Mouse (Mus musculus): ENCODE measurements around the gene Nat8f3.
"Not testable (repeated sequence)": the region's sequence is repeated elsewhere in the genome, so short reads cannot be mapped to it uniquely, and the experiment has no call there.

Nat8f3 gene

DNA sequence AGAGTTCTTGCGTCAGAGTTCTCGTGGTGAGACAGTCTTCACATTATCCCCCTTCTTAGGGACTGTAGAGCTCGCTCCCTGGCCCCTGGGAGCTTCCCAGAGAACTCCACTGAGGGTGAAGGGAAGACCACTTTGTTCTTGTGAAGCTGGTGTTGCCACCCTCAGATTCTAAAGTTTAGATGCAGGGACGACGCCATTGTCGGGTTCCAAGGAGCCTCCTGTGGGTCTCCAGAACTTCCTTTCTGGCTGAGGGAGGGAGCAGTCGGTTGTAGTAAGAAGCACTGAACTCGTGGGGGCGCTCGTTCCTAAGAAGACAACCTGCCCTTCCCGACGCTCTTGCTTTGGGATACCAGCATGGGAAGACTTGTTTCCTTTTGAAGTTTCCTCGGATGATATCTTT lies at the start of gene Nat8f3:
Nat8f3 (minus strand) TSS at position 223 of the 400 bp plus-strand sequence.
- not testable (repeated sequence) for DNase-seq (ENCODE audit: low read depth, low spot score)

DNA sequence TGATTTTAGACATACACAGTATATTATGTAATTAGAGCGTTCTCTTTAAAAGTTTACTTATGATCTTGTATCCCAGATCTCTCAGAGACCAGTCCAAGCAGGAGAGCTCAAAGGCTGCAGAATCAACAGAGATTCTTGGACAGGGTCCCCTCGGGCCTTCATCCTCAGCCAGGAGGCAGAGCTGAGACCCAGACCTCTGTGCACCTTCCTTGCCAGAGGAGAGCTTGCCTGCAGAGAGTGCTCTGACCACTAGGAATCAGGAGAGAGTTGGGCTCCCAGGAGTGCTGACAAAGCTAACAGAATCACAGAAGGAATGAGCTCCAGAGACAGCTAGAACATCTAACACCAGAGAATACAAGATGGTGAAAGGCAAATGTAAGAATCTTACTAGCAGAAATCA lies 47.8 kb upstream of the Nat8f3 start:
- no peak for DNase-seq (ENCODE audit: low read depth, low spot score)

DNA sequence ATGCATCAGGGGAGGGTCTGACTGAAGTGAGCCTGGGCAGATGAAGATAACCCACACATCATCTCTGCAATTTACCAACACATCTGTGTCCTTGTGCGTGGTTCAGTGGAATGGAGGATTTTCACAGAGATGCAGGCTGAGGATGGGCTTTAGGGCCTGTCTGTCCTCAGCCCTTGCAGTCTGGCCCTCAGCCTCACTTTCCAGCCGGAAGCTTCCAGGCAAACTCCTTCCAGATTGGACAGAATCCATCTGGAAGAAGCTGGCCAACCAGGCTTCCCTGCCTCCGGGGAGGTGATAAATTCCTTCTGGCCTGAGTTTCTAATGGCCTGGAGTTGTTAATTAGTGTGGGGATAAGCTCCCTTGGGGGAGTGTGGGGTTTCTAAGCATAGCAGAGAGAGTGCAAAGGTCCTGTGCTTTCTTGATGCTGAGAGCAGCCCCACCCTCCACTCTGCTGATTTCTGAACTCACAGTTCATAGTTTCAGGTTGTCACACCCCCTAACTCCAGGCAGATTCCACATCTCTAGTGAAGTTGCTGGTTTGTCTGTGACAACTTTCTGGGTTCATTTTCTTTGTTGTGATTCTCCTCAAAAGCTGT lies 45.5 kb upstream of the Nat8f3 start:
- DNase-seq (ENCODE audit: low read depth, low spot score), result not testable (repeated sequence)

DNA sequence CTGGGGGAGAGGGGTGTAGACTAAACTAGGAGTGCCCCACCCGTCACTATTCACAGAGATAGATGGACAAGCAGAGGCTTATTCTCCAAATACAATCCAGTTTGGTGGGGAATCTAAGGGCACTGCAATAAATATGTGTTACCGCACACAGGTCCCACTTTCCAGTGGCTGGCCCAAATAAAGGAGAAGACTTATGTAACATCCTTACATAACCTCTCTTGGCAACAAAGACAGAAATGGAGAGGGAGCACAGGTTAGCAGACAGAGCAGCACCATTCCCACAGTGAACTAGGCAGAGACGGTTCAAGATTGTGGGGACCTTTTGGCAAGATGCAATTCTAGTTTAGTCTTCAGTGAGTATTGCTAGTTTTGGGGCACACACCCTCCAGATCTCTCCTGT lies 45.0 kb upstream of the Nat8f3 start:
- DNase-seq (ENCODE audit: low read depth, low spot score), result not testable (repeated sequence)

DNA sequence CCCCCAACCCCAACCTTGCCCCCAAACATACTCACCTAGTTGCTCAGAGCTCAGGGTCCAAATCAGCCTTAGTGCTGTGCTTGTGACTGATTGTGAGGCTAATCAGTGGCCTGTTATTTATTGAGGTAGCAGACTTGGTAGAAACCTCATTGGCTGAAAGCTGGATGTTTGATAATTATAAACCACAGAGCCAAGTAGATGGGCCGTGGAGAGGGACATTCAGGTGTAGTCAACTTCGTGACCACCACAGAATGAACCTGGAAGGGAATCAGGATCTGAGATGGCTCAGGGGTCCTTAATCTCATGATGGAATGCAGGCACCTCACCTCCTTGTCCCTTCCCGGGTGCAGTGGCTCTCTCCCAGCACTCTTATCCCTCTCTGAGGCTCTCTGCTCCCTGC lies 44.2 kb upstream of the Nat8f3 start:
- not testable (repeated sequence) for DNase-seq (ENCODE audit: low read depth, low spot score)

DNA sequence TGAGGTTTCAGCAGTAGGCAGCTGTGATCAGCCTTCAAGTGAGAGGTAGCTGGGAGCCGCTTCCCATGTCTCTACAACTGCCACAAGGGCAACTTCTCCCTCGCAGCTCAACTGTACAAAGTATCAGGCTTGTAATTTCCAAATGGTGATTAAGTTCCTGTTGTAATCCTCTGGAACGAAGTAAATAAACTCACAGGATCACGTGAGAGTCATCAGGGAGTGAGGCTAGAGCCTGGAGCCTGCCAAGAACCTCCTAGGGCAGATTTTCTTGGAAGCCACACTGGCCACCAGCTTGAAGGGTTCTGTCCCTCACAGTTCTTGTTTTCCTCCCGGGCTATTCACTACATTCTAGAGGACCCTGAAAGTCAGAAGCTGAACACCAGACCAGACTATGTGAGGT lies 37.6 kb upstream of the Nat8f3 start:
- not testable (repeated sequence) for DNase-seq (ENCODE audit: low read depth, low spot score)

DNA sequence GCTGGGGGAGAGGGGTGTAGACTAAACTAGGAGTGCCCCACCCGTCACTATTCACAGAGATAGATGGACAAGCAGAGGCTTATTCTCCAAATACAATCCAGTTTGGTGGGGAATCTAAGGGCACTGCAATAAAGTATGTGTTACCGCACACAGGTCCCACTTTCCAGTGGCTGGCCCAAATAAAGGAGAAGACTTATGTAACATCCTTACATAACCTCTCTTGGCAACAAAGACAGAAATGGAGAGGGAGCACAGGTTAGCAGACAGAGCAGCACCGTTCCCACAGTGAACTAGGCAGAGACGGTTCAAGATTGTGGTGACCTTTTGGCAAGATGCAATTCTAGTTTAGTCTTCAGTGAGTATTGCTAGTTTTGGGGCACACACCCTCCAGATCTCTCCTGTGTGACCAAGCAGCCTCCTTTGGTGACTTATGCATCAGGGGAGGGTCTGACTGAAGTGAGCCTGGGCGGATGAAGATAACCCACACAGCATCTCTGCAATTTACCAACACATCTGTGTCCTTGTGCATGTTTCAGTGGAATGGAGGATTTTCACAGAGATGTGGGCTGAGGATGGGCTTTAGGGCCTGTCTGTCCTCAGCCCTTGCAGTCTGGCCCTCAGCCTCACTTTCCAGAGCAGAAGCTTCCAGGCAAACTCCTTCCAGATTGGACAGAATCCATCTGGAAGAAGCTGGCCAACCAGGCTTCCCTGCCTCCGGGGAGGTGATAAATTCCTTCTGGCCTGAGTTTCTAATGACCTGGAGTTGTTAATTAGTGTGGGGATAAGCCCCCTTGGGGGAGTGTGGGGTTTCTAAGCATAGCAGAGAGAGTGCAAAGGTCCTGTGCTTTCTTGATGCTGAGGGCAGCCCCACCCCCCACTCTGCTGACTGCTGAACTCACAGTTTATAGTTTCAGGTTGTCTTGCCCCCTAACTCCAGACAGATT lies 2.2 kb downstream of the Nat8f3 start:
- not testable (repeated sequence) for DNase-seq (ENCODE audit: low read depth, low spot score)

DNA sequence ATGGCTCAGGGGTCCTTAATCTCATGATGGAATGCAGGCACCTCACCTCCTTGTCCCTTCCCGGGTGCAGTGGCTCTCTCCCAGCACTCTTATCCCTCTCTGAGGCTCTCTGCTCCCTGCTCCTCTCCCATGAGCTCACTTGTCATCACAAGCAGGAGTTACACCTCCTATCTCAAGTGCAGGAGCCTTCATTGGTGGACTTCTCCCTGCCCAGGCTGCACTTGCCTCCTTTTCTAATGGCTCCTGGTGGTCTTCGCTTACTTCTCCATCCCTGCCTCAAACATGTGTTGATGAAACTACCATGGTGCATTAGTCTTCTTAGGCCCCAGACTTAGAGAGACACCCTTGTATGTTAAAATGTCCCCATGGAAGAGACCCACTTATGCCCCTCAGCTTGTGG lies 2.9 kb downstream of the Nat8f3 start:
- DNase-seq (ENCODE audit: low read depth, low spot score), result not testable (repeated sequence)

DNA sequence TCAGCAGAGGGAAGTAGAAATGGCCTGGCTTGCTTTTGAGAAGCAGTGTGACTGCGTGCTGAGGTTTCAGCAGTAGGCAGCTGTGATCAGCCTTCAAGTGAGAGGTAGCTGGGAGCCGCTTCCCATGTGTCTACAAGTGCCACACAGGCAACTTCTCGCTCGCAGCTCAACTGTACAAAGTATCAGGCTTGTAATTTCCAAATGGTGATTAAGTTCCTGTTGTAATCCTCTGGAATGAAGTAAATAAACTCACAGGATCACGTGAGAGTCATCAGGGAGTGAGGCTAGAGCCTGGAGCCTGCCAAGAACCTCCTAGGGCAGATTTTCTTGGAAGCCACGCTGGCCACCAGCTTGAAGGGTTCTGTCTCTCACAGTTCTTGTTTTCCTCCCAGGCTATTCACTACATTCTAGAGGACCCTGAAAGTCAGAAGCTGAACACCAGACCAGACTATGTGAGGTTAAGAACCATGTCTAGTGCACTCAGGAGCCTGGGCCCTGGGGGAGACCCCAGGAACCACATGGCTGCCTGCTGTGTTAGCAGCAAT lies 9.8 kb downstream of the Nat8f3 start:
- DNase-seq (ENCODE audit: low read depth, low spot score), result not testable (repeated sequence)

DNA sequence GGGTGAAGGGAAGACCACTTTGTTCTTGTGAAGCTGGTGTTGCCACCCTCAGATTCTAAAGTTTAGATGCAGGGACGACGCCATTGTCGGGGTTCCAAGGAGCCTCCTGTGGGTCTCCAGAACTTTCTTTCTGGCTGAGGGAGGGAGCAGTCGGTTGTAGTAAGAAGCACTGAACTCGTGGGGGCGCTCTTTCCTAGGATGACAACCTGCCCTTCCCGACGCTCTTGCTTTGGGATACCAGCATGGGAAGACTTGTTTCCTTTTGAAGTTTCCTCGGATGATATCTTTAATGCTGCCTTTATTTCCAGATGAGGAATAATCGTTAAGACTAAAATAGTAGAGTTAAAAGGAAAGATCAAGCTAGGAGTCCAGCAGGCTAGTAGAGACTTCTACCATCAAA lies 52.4 kb downstream of the Nat8f3 start, which contains the start of gene Nat8f7:
Nat8f7 (minus strand) TSS at position 101 of the 400 bp plus-strand sequence.
- DNase-seq (ENCODE audit: low read depth, low spot score), result not testable (repeated sequence)

DNA sequence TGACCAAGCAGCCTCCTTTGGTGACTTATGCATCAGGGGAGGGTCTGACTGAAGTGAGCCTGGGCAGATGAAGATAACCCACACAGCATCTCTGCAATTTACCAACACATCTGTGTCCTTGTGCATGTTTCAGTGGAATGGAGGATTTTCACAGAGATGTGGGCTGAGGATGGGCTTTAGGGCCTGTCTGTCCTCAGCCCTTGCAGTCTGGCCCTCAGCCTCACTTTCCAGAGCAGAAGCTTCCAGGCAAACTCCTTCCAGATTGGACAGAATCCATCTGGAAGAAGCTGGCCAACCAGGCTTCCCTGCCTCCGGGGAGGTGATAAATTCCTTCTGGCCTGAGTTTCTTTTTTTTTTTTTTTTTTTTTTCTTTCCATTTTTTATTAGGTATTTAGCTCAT lies 55.9 kb downstream of the Nat8f3 start:
- not testable (repeated sequence) for DNase-seq (ENCODE audit: low read depth, low spot score)

DNA sequence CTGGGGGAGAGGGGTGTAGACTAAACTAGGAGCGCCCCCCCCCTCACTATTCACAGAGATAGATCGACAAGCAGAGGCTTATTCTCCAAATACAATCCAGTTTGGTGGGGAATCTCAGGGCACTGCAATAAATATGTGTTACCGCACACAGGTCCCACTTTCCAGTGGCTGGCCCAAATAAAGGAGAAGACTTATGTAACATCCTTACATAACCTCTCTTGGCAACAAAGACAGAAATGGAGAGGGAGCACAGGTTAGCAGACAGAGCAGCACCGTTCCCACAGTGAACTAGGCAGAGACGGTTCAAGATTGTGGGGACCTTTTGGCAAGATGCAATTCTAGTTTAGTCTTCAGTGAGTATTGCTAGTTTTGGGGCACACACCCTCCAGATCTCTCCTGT lies 56.3 kb downstream of the Nat8f3 start:
- DNase-seq (ENCODE audit: low read depth, low spot score), result not testable (repeated sequence)

DNA sequence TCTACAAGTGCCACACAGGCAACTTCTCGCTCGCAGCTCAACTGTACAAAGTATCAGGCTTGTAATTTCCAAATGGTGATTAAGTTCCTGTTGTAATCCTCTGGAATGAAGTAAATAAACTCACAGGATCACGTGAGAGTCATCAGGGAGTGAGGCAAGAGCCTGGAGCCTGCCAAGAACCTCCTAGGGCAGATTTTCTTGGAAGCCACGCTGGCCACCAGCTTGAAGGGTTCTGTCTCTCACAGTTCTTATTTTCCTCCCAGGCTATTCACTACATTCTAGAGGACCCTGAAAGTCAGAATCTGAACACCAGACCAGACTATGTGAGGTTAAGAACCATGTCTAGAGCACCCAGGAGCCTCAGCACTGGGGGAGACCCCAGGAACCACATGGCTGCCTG lies 63.6 kb downstream of the Nat8f3 start:
- DNase-seq (ENCODE audit: low read depth, low spot score), result not testable (repeated sequence)
